Mouse (Mus musculus): ENCODE data around the gene Plekhg6. TPM values are rescaled to one million over a fixed set of nuclear protein-coding genes. Genes with fewer than 3 reads are reported as not detected.

Plekhg6 gene
- total RNA-seq (2021), result not detected
- long read RNA-seq, experiment 1, result 0 reads
- long read RNA-seq, experiment 2, result 0 reads

DNA sequence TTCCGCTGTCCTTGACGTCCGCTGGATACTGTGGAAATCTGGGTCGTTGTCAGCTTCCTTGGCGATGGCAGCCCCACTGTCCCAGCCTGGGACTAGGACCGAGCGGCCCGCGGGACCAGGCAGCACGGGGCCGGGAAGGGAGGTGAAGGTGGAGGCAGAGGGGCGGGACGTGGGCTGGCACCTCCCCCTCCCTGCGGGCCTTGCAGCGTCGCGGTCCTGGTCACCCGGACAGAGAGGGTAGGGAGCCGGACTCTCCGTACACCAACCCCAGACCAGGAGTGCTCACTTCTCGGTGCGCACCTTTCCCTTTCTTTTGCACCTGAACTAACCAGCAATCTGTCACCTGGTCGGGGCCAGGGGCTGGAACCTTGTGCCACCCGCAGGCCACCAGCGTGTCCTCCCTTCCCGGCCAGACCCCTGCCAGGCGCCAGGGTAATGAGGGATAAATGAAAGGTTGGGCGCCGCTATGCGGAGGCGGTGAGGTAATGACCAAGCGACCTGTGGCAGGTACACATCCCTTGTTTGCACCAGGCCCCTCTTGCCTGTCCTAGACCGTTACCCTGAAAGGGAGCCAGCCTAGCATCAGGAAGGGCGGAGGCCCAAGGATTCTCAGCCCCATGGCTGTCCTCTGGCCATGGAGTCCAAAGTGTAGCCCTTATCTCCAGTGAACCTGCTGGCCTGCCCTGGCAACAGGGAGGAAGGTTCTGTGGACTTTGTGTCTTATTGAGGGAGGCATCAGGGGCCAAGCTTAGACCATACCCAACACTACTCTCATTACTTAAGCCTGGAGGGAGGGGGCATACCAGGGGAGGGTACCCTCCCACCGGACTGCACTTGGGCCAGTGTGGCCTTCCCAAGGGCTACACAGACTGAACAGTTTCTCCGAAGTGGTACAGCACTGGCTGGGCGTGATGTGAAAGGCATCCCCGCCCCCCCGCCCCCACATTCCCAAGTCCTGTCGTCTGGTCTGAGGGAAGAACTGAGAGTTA is at the start of gene Plekhg6:
Plekhg6 (minus strand) TSS at position 422 of the 989 bp plus-strand sequence.
- intact Hi-C loops (cut with DNase I), result no loop called here
- DNase-seq, result no peak

DNA sequence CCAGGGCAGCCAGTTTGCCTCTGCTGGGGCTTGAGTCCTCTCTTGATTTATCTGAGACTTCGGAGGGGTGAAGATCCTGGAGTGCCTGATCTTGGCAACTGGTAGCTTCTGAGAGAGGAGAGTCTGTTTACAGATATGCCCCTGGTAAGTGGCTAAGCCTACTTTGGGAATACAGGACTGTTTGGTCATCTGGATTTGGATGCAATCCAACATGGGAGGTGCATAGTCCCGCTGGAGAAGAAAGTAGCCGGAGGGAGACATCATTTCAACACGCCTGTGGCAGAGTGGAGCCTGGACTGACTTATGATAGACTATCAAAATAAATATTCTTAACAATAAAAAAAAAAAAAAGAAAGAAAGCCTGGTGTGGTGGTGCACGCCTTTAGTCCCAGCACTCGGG is 49.1 kb upstream of the Plekhg6 start:
- DNase-seq, result no peak
- intact Hi-C loops (cut with DNase I), result no loop called here

GRCm38 (mm10) chr6:125426383-125427360 is 46.1 kb upstream of the Plekhg6 start:
- intact Hi-C loops (cut with DNase I), result no loop called here
- peak; percentile 74 to 78 for DNase-seq

GRCm38 (mm10) chr6:125425205-125426090 is 44.9 kb upstream of the Plekhg6 start:
- no peak for DNase-seq
- intact Hi-C loops (cut with DNase I), result loop anchor here (2.0 kb wide), 1 partner anchor 69 kb away; the partner anchor contains the start of gene Cd9

DNA sequence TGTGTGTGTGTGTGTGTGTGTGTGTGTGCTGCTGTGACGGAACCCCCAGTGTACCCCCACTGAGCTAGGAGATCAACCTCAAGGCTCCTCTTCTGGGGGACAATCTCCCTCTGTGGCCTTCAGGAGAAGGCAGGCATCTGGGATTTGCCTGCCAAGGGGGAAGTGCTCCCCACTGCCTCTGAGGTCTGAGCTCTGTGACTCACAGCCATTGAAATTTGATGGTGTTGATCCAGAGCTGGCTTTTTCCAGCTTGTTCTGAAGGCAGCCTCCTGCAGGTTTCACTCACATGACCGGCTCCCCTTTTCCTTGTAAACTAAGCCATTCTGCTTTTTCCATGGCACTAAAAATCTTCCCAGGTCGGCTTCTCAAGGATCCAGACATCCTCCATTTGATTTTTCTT is 43.6 kb upstream of the Plekhg6 start:
- intact Hi-C loops (cut with DNase I), result loop anchor here (2.0 kb wide), 1 partner anchor 71 kb away; the partner anchor contains the start of gene Cd9
- DNase-seq, result no peak

DNA sequence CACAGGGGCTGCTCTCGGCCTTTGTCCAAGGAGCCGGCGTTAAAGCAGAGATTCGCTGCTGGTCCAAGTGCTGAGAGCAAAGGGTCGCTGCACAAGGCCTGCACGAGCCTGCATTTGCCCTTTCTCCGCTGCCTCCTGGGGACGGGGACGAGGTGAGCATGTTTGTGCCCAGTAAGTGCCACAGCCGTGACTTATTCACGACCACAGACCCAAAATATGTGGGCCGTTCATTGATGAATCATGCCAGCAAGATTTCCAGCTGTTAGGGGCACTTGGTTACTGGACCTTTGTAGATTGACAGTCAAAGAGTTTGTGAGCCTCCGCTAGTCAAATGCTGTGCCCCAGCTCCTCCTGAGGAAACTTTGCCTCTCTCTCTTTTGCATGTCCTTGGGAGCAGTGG is 42.9 kb upstream of the Plekhg6 start:
- DNase-seq, result no peak
- intact Hi-C loops (cut with DNase I), result no loop called here

DNA sequence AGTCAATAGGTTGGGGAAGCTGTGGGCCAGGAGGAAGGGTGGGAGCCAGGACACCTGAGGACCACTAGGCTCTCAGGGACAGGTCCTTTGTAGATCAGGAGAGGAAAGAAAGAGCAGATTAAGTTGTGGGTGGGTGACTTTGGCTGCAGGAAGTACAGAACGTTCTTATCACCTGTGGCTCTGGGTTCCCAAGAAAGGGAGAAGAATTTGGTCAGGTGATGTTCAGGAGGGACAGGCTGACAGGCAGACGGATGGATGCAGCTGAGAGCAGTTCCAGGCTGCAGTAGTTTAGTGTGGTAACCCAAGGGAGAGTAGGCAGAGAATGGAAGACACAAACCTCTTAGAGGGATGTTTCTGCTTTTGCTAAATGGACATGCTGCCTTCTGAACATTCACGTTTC is 42.5 kb upstream of the Plekhg6 start:
- no peak for DNase-seq
- intact Hi-C loops (cut with DNase I), result no loop called here

DNA sequence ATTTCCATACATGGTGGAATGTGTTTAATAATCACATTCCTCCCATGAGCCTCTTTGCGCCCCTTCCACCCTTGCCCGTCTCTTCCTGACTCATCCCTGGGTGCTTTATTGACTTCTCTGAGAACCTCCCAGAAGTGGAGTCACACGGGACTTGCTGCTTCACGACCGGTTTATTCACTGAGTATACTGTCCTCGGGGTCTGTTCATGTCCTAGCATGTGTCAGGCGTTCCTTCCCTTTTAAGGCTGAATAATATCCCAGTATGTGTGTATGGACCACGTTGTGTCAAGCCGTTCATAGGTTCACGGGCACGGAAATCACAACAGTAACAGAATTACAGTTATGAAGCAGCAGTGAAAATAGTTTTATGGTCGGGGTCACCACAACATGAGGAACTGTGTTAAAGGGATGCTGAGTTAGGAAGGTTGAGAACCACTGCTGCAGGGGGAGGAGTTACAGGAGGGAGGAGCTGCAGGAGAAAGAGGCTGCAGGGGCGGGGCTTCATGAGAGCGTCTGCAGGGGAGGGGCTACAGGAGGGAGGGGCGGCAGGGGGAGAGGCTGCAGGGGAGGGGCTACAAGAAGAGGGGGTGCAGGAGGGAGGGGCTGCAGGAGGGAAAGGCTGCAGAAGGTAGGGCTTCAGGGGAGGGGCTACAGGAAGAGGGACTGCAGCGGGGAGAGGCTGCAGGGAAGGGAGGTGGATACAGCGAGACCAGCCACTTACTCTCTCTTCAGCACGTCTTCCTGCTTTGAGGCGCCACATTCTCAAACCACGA is 41.6 kb upstream of the Plekhg6 start:
- intact Hi-C loops (cut with DNase I), result no loop called here
- DNase-seq, result peak; percentile 37 to 38

GRCm38 (mm10) chr6:125420458-125421063 is 40.0 kb upstream of the Plekhg6 start:
- intact Hi-C loops (cut with DNase I), result no loop called here
- no peak for DNase-seq

- intact Hi-C loops (cut with DNase I), result loop anchor here (2.0 kb wide), 1 partner anchor 186 kb away; no protein-coding TSS in a partner anchor
- peak; percentile 50 to 72 for DNase-seq
Measured at GRCm38 (mm10) chr6:125418744-125419143, 38.2 kb upstream of the Plekhg6 start.

GRCm38 (mm10) chr6:125413326-125413725 is 32.7 kb upstream of the Plekhg6 start:
- no peak for DNase-seq

DNA sequence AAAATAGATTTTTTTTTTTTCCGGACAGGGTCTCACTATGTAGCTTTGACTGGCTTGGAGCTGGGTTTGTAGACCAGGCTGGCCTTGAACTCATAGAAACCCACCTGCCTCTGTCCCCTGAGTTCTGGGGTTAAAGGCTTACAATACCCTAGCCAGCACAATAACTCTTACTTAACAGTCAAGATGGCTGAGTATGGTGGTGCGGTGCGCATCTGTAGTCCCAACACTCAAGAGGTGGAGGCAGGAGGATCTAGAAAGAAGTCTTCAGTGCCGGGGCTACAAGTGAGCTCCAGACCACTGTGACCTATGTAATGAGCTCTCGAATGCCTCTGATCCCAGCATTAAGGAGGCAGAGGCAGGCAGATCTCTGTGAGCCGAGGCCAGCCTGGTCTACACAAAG is 31.1 kb upstream of the Plekhg6 start:
- no peak for DNase-seq
- intact Hi-C loops (cut with DNase I), result no loop called here

More at GRCm38 (mm10) chr6:125413326-125413725, 32.7 kb upstream of the Plekhg6 start:
- intact Hi-C loops (cut with DNase I), result no loop called here

DNA sequence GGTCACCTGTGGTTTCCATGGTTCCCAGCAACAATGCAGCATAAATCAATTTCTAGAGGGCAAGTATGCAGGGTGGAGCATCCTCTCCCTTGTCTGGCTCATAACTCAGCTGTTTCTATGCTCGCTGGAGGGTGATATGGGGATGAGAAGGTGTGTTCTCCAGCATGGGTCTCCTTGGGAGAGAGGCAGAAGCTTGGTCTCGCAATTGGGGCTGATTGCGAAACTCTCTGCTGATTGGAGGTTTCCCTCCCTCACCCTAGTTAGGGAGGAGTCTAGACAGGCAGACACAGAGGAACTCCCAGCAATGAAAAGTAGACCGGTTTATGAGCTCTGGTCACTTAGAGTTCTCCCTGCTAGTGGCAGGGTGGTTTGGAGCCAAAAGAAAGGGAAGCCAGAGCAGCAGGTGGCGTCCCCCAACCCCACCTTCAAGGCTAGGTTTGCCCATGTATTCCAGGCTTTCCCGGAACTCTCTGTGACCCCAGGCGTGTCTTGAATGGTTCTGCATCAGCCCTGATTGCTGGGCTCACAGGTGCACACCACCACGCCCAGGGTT is 30.5 kb upstream of the Plekhg6 start:
- DNase-seq, result no peak

GRCm38 (mm10) chr6:125410551-125410950 is 30.0 kb upstream of the Plekhg6 start:
- intact Hi-C loops (cut with DNase I), result no loop called here
- DNase-seq, result no peak

More for the DNA sequence above, 30.5 kb upstream of the Plekhg6 start:
- intact Hi-C loops (cut with DNase I), result no loop called here

DNA sequence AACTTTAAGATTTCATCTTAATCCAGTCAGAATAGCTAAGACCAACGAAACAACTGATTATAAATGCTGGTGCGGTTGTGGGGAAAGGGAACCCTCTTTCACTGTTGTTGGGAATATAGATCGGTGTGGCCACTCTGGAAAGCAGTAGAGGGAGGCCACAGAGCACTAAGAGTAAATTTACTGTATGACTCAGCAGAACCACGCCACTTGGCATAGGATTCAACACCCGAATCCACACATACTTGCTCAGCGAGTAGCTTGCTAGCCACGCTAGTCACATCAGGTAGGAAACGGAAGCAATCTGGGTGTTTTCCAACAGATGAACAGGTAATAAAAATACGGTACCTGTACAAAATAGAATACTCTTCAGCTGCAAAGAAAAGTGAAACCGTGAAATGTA is 27.1 kb upstream of the Plekhg6 start:
- DNase-seq, result no peak
- intact Hi-C loops (cut with DNase I), result no loop called here

GRCm38 (mm10) chr6:125407224-125407623 is 26.6 kb upstream of the Plekhg6 start:
- intact Hi-C loops (cut with DNase I), result no loop called here
- no peak for DNase-seq

DNA sequence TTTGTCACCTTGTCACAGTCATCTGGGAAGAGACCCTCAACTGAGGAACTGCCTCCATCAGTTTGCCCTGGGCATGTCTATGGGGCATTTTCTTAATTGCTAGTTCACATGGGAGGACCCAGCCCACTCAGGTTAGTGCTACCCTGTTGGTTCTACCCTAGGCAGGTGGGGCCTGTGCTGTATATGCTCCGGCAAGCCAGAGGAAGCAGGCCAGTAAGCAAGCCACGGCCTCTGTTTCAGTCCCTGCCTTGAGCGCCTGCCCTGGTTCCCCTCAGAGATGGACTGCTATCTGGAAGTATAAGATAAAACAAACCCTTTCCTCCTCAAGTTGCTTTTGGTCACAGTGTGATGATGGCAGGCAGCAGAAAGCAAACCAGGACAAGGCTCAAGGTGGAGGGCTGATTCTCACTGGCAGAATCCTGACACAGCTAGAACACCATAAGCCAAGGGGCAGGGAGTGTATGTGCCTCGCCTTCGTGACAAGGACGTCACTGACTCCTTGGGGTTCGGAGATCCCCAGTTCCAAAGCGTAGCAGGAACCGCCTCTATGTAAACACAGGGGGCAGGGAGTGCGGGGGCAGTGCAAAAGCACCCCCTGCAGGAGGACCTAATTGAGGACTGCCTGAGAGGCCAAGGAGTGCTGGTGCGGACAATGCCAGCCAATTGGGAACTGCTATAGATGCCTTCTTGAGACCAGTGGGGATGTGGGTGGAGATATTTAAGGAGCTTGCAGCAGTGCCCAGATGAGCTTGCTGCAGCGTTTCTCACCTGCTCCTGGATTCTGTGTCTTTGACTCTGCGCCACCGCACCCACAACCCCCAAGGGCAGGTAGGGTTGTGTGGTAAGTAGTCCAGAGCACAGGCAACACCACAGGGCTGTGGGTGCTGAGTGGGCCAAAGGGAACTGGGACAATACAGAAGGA is 25.1 kb upstream of the Plekhg6 start:
- intact Hi-C loops (cut with DNase I), result no loop called here
- no peak for DNase-seq

All from gastrocnemius, postnatal 36 days (tissue).